Mouse (Mus musculus): ENCODE results near the gene Irf3. TPM values are rescaled to one million over a fixed set of nuclear protein-coding genes. Genes with fewer than 3 reads are reported as not detected.

Irf3 gene
- polyA plus RNA-seq, 2 experiments = 32.1 to 41.0 TPM

DNA sequence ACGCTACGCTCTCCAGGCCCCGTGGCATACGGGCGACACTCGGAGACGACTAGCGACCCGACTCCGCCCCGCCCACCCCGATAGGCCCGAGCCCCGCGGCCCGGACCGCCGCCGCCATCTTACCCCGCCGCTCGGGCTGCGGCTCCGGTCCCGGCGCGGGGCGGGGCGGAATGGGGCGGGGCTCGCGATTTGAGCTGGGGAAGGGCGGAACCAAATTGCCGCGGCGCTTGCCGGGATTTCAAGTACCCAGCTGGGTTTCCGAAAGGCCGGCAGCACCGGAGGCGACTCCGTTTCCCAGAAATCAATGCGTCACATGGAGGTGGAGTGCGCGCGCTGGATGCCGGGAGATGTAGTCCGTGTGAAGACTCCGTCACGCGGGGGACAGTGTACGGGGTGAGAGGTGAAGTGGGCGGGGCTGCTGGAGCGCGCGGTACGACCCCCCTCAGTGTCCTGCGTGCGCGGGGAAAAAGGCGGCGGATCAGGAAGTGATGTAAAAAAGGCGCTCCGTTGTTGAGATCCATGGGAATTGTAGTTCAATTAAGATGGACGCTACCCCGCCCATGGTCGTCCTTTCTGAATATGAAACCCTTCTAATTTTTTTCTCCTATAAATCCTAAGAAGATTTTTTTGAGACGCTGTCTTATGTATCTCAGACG lies 18.6 kb downstream of the Irf3 start, which contains the start of gene Scaf1:
Scaf1 (minus strand) TSS at position 407 of the 656 bp plus-strand sequence.
- H3K9me3 ChIP-seq (ENCODE audit: control insufficient read depth, low read length) = no peaks in the 10 kb centered on the region
- H3K27me3 ChIP-seq (ENCODE audit: control insufficient read depth, insufficient read depth, low read length) = peaks cover 13% of the 10 kb centered on the region; the same call in 1 of the 2 replicates
- WGBS (ENCODE audit: insufficient replicate concordance) = under 1% methylated on average over 69 of the region's 69 CpGs
- peak; percentile 98 for DNase-seq (ENCODE audit: low read depth in 3 of 3, low spot score in 3 of 3)
- peak; percentile 79 for ATAC-seq (ENCODE audit: insufficient read depth)
- peaks cover 22% of the 10 kb centered on the region for H3K36me3 ChIP-seq (replicated peaks; ENCODE audit: control insufficient read depth, insufficient read depth, low read depth)
- peak within 1 kb of the TSS; percentile 82 for H3K9ac ChIP-seq (replicated peaks)
- peak within 1 kb of the TSS; percentile 78 to 96 for H3K4me3 ChIP-seq (ENCODE audit: insufficient read depth in 1 of 2, low read depth in 2 of 2, low read length in 2 of 2)
- H3K4me2 ChIP-seq (ENCODE audit: low read depth) = peak within 1 kb of the TSS; percentile 89
- peaks cover 18 to 32% of the 10 kb centered on the region in 2 experiments for H3K4me1 ChIP-seq (replicated peaks; ENCODE audit: control insufficient read depth in 2 of 2, insufficient read depth in 2 of 2, low read length in 1 of 2)
- TF ChIP-seq EP300 (IDR thresholded peaks at IDR 0.05; ENCODE audit: low read depth) = no peak
- TF ChIP-seq CTCF (IDR thresholded peaks at IDR 0.05; ENCODE audit: low read depth) = no peak
- H3K27ac ChIP-seq = peak within 1 kb of the TSS; percentile 86

DNA sequence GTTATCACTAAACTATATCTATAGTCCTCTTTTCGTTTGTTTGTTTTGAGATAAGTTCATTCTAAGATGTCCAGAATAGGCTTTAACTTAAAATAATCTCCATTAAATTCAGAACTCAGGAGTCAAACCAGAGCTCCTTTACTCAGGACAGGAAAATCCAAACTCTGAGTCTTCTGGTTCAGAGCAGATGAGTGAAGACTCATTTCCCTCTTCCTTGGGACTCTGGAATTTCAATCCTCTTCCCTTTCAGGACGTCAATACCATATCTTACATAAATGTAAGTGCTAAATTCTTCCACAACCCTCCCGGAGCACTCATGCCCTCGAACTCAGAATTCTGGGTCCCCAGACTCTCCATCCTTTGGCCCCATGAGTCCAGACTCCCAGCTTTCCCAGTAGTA lies 19.3 kb downstream of the Irf3 start:
- DNase-seq (ENCODE audit: low read depth in 3 of 3, low spot score in 3 of 3) = peak in 1 of 3 experiments; percentile 31
- Histone ChIP-seq H3K9me3 (ENCODE audit: control insufficient read depth, low read length) (no peaks in the 10 kb centered on the region), H3K36me3 (replicated peaks; ENCODE audit: control insufficient read depth, insufficient read depth, low read depth) (peaks cover 16% of the 10 kb centered on the region), H3K27me3 (ENCODE audit: control insufficient read depth, insufficient read depth, low read length) (peaks cover 13% of the 10 kb centered on the region; the same call in 1 of the 2 replicates), H3K4me3 (ENCODE audit: insufficient read depth in 1 of 2, low read depth in 2 of 2, low read length in 2 of 2) (peak overlapping the region; percentile 78 to 96), H3K27ac (peak overlapping the region; percentile 86), H3K4me2 (ENCODE audit: low read depth) (peak overlapping the region; percentile 89), H3K4me1 (replicated peaks; ENCODE audit: control insufficient read depth in 2 of 2, insufficient read depth in 2 of 2, low read length in 1 of 2) (peaks cover 18 to 32% of the 10 kb centered on the region in 2 experiments), H3K9ac (replicated peaks) (peak overlapping the region; percentile 82)
- no peak for ATAC-seq (ENCODE audit: insufficient read depth)
- TF ChIP-seq CTCF (IDR thresholded peaks at IDR 0.05; ENCODE audit: low read depth) (no peak), EP300 (IDR thresholded peaks at IDR 0.05; ENCODE audit: low read depth) (no peak)
- under 1% methylated on average over 4 of the region's 4 CpGs for WGBS (ENCODE audit: insufficient replicate concordance)

DNA sequence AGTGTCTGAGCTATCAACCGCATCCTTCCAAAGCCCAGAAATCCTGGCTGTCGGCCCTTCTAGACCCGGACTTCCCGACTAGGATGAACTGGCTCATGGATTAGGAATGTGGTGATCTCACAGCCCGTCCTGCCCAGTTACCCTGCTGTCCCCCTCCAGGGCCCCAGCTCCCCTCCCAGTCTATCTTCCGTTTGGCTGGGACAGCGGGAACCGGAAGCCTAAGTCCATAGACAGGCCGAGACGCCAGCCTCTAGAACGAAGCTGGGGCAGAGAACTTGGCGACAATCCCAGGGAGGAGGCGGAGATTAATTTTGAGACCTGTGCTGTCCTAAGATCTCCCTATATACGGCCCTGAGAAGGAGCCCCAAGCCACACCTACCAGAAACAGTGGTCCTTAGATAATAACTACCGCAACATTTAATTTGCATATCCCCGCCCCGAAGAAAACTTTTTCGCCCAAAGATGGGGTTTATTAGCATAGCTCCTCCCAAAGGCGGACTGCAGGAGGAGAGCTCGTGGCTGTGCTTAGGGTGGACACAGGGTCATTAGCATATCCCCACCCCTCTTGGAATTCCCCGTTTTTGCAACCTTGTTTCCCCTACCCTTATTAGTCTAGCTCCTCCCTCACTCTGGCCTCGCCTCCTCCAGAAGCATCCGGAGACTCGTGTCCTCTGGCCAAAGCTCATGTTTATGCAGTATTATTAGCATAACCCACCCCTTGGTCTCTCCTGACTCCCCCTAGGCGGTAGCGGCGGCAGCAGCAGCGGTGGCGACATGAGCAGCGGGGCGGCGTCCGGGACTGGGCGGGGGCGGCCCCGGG lies 20.0 kb downstream of the Irf3 start, which contains the start of gene Rras:
Rras (plus strand) TSS at position 720 of the 820 bp plus-strand sequence.
- no peaks in the 10 kb centered on the region for H3K9me3 ChIP-seq (ENCODE audit: control insufficient read depth, low read length)
- peak within 1 kb of the TSS; percentile 82 for H3K9ac ChIP-seq (replicated peaks)
- H3K4me2 ChIP-seq (ENCODE audit: low read depth) = peak within 1 kb of the TSS; percentile 89
- TF ChIP-seq EP300 (IDR thresholded peaks at IDR 0.05; ENCODE audit: low read depth) (peak; percentile 37; the same call in 1 of the 2 replicates), CTCF (IDR thresholded peaks at IDR 0.05; ENCODE audit: low read depth) (peak; percentile 27; the same call in 1 of the 2 replicates)
- under 1% methylated on average over 36 of the region's 36 CpGs for WGBS (ENCODE audit: insufficient replicate concordance)
- H3K4me3 ChIP-seq (ENCODE audit: insufficient read depth in 1 of 2, low read depth in 2 of 2, low read length in 2 of 2) = peak within 1 kb of the TSS; percentile 78 to 96
- ATAC-seq (ENCODE audit: insufficient read depth) (peak; percentile 84), DNase-seq (ENCODE audit: low read depth in 3 of 3, low spot score in 3 of 3) (peak; percentile 96 to 100 (median 98))
- peak within 1 kb of the TSS; percentile 86 for H3K27ac ChIP-seq
- H3K36me3 ChIP-seq (replicated peaks; ENCODE audit: control insufficient read depth, insufficient read depth, low read depth) = peaks cover 9% of the 10 kb centered on the region
- peaks cover 13% of the 10 kb centered on the region; the same call in 1 of the 2 replicates for H3K27me3 ChIP-seq (ENCODE audit: control insufficient read depth, insufficient read depth, low read length)
- peaks cover 18 to 32% of the 10 kb centered on the region in 2 experiments for H3K4me1 ChIP-seq (replicated peaks; ENCODE audit: control insufficient read depth in 2 of 2, insufficient read depth in 2 of 2, low read length in 1 of 2)

DNA sequence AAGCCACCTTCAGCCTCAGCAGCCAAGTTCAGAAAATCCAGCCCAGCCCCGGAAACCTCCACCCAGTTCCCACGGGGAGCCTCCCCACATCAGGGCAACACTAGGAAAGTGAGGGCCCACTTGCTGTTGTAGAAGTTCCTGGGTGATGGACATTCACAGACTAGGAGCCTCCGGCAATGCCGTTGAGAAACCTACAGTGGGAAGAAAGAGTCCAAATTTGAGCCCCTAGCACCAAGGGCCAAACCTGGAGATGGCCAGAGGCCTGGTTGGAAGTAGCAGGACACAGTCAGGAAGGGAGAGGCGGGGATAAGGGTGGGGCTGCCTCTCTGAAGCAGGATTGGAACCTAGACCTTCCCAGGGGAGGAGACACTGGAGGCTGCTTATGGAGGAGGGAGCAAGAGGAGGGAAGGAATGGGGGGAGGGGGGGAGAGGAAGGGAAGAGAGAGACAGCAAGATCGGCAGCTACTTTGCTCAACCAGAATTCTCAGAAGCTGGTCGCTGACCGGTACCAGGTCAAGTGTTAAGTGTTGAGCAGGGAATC lies 21.7 kb downstream of the Irf3 start:
- Histone ChIP-seq H3K9me3 (ENCODE audit: control insufficient read depth, low read length) (no peaks in the 10 kb centered on the region), H3K4me3 (ENCODE audit: insufficient read depth in 1 of 2, low read depth in 2 of 2, low read length in 2 of 2) (no peak overlapping the region; a peak in 1 of 4 replicates), H3K36me3 (replicated peaks; ENCODE audit: control insufficient read depth, insufficient read depth, low read depth) (no peaks in the 10 kb centered on the region), H3K4me2 (ENCODE audit: low read depth) (peak overlapping the region; percentile 89), H3K27ac (no peak overlapping the region), H3K27me3 (ENCODE audit: control insufficient read depth, insufficient read depth, low read length) (peaks cover 13% of the 10 kb centered on the region; the same call in 1 of the 2 replicates), H3K9ac (replicated peaks) (no peak overlapping the region; the same call in 1 of the 2 replicates), H3K4me1 (replicated peaks; ENCODE audit: control insufficient read depth in 2 of 2, insufficient read depth in 2 of 2, low read length in 1 of 2) (peaks cover 12 to 25% of the 10 kb centered on the region in 2 experiments)
- ATAC-seq (ENCODE audit: insufficient read depth) (no peak), DNase-seq (ENCODE audit: low read depth in 3 of 3, low spot score in 3 of 3) (no peak)
- WGBS (ENCODE audit: insufficient replicate concordance) = 27% methylated on average over 8 of the region's 8 CpGs
- no peak for TF ChIP-seq EP300 (IDR thresholded peaks at IDR 0.05; ENCODE audit: low read depth)
- no peak for TF ChIP-seq CTCF (IDR thresholded peaks at IDR 0.05; ENCODE audit: low read depth)

Measured in liver, embryonic 14.5 days (tissue).